Mouse (Mus musculus) lung, postnatal 4 days (tissue): ENCODE results near the gene Hrc.
"Not testable (repeated sequence)": the region's sequence is repeated elsewhere in the genome, so short reads cannot be mapped to it uniquely, and the experiment has no call there.

Experiments used
- DNase-seq, 2 experiments: peaks; one replicate each; pipeline ENCODE4 v3.0.0; 2021

Gene Hrc

DNA sequence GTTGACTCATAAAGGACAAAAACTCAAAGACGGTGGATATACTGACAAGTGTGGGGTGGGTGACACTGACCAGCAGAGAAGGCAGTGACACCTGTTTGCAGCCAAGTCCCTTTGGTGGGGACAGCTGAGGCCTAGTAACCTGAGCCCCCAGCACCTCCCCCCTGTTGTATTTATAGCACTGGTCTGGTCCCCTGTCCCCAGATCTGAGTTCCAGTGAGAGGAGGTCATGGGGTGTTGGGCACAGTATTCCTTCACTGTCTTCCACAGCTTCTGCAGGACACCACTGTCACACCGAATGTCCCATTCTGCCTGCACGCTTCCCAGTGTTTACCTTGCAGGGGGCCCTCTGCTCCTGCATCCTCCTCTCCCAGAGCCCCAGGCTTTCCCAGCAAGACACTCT is 485 bp upstream of the Hrc start:
- no peak for DNase-seq

DNA sequence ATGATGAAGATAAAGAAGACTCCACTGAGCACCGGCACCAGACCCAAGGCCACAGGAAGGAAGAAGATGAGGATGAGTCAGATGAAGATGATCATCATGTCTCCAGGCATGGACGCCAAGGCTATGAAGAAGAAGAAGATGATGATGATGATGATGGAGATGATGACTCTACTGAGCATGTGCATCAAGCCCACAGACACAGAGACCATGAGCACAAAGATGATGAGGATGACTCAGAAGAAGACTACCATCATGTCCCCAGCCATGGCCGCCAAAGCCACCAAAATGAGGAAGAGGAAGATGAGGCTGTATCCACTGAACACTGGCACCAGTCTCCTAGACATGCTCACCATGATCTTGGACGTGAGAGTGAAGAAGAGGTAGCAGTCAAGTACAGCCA is 1.2 kb downstream of the Hrc start:
- DNase-seq, result no peak

DNA sequence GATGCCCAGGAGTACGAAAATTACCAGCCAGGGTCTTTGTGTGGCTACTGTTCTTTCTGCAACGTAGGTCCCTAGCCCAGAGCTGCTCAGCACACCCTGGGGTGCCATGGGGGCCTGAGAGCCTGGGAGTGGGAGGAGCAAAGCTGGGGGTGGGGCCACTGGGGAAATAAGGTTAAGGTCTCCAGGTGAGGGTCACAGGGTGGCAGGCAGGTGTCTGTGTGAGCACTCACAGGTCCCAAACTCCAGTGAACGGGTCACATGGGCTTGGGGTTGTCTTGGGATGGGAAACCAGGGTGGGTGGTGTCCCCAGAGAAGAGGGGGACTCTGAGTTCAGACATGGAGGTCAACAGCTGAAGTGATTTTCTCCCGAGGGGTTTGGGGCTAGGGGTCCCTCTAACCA is 2.4 kb downstream of the Hrc start:
- no peak for DNase-seq

DNA sequence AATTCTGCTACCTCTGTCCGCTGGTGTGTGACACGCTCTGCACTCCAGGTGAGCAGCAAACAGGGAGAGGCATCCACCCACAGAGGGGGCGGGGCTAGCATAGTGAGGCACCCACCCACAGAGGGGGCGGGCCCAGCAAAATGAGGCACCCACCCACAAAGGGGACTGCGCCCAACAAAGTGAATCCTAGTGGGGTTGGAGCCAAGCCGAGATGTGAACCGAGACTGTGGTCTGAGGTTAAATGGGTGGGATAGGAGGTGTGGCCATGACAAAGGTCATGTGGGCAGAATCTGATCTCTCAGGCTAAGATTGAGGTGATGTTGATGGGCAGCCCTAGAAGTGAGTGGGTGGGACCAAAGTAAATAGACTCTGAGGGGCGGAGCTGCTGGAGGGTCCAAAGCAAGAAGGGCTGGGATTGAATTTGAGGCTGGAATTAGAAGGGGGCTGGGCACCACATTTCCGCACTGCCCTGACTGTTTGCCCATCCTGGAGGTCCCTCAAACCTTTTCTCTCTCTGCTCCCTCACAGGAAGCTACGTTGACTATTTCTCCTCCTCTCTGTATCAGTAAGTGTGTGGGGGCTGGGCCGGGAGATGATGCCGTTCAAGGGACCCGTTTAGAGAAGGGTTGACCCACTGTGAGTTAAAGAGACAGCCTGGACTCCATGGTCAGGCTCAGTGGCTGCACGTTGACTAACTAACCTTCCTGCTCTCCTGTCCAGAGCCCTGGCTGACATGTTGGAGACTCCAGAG is 3.2 kb downstream of the Hrc start:
- peak; percentile 64 to 75 for DNase-seq

DNA sequence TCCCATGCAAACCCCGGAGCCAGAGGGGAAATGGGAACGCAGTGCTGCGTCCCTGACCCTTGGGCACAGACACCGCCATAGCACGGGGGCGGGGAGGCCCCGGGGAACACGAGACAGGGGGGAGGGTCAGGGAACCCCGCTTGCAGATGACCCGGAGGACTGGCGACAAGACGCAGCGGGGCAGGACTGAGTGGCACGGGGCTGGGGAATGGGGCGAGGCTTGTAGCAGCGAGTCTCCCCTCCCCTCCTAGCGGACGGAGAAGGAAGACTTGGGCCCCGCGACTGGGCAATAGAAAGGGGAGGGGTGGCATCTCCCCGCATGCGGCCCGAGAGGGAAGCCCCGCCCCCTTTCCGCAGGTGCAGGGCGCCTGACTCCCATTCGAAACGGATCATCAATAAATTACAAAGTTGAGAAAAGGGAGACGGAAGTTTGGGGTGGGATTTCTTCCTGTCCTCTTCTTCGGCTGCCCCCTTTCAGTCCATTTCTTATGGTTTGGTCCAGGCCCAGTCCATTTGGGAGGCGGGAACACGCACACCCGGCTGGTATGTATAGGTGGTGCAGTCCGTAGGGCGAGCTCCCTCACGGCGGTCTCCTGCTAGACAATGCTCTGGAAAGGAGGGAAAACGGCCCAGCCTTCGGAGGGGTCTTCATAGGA is 4.4 kb downstream of the Hrc start:
- peak; percentile 85 to 86 for DNase-seq

DNA sequence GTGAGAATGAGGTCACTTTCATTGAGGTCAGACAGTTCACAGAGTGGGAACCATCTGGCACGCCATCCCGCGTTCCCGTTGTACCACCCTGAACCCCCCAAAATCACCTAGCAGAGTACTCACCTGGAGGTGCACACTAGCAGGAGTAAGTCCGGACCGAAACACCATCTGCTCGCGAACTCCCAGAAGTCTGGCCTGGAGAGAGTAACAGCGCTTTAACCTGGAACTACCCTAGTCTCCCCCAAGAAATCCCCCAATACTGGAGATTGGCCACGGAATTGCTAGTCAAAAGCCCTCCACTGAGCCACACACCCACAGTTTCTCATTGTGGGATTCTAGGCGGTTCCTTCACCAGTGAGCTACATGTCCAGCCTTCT is 5.0 kb downstream of the Hrc start:
- DNase-seq, result no peak

DNA sequence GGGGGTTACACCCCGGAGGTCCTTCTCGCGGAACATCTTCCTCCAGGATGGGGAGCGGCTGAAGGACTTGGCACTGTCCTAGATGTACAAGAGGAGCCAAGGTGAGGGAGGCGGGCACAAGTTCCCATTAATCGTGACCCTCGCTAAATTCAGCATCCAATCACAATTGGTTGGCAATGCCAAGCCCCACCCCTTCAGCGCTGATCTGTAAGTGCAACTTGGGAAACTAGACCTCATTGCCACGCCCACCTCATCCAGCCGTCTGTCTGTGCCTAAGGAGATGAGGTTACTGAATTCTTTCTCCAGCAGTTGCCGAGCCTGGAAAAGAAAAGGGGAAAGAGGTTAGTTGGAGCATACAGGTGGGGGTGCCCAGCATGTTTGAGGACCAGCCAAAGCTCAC is 5.6 kb downstream of the Hrc start:
- DNase-seq, result peak; percentile 71 to 77

DNA sequence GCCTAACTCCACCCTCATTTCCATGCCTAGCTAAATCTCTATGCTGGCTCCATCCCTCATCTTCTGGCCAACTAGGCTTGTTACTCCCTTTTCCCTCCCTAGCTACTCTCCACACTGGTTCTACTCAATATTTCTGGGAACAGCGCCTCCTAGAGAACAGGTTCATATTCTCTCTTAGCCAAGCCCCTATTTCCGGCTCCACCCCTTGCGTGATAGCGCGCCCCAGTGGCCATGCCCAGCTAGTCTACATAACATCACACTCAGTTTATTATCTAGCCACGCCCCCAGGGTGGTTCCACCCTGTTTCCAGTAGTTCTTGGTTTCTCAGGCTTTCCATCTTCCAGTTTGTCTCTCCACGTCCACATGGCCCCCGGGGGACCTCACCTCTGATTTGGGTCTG is 6.2 kb downstream of the Hrc start:
- peak; percentile 85 to 92 for DNase-seq

DNA sequence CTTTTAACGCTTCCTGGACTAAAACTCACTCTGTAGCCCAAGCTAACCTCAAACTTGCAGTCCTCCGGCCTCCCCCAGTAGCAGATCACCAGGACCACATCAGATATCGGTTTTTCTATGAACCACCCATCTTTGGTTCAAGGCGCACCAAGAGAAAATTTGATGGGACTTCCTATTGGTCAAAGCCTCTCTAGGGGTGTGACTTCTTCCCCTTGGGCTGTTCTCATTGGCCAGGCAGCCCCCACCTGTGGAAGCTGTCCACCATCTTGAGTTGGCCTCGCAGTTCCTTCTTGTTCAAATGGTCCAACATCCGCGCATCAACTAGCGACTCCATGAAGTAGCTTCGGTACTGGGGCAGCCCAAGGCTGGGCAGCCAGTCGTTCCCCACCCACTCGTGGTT is 7.0 kb downstream of the Hrc start:
- DNase-seq, result no peak

DNA sequence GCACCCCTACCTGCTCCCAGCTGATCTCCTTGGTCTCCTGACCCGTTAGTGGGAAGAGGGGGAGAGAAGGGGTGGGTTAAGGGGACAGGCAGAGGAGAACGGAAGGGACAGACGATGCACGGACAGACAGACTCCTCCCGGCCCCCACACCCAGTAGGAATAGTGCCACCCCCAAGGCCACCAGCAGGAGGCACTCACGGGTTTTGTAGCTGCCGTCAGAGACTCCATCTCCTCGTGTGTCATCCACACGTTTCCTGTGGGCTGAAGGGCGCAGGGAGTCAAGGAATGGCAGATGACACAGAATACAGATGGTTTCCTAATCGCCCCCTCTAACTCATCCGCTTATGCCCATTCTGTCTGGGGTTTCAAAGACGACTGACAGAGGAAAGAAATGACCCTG is 8.5 kb downstream of the Hrc start:
- DNase-seq, result no peak

DNA sequence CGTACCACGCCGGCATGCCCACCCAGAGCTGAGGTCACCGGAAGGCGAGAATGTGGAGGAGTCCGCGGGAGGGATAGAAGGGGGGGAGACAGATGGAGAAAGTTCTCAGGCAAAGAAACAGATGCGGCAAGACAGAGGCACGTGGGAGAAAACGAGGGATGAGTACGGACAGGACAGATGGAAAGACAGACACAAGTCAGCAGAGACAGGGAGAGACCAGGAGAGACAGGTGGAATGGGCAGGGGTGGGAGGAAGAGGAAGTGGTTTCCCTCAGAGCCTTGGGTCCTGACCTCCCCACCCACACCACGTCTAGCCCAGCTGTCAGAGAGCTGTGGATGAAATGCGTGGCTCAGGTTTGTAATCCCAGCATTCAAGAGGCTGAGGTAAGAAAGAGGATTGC is 11.8 kb downstream of the Hrc start:
- no peak for DNase-seq

DNA sequence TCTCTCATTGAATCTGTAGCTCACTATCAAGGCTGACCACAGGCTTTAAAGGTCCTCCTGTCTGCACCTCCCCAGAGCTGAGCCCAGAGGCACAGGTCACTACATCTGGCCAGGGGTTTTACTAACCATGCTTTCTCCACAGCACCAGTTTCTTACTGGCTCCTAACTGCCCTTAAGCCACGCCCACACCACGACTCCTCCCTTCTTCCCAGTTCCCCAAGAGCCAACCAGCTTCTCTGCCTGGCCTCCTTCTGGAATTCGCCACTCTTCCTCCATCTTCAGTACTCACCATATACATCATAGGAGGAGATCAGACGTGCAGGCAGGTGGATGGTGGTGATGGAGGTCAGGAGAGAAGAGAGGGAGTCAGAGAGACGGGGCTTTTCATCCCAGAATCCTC is 18.0 kb downstream of the Hrc start:
- no peak for DNase-seq

DNA sequence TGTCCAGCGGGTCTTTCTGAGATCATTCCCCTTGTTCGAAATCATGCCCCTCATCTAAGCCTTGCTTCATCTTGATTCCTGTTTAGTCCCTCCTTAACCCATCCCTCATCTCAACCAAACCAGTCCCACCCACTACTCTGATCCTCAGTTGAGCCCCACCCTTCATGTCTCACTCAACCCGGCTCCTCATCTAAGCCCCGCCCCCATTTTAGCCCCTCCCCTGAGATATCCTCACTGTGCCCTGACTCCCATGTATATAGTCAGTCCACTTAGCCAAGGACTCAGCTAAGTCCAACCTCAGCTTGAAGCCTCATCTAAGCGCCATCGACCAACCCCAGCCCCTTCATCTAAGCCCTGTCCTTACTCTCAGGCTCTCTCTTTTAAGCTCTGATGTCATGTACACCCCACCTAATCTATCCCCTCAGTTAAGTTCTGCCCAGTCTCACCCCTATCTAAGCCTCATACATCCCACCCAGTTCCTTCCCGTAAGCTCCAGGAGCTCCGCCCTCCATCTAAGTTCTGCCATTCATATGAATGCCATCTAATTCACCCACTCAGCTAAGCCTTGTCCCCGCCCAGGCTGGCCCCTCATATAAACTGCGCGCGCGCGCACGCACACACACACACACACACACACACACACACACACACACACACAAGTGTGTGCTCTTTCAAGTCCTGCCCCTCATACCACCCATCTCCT is 20.4 kb downstream of the Hrc start:
- no peak for DNase-seq

DNA sequence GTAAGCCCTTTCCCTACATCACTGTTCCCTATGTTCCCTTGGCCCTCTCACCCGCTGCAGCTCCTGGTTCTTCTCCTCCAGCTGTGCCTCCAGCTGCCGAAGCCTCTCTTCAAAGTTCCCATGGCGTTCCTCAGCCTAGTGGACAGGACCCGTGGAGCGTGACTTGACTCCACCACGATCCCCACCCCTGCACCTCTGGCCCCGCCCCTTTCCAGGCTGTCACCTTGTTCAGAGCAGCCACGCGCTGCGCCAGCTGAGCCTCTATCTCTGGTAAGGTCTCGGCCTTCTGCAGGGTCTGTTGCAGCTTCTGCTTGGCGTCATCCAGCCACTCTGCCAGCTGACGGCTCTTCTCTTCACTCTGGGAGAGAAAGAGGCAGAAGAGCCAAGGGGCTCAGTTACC is 21.0 kb downstream of the Hrc start:
- DNase-seq, result no peak

DNA sequence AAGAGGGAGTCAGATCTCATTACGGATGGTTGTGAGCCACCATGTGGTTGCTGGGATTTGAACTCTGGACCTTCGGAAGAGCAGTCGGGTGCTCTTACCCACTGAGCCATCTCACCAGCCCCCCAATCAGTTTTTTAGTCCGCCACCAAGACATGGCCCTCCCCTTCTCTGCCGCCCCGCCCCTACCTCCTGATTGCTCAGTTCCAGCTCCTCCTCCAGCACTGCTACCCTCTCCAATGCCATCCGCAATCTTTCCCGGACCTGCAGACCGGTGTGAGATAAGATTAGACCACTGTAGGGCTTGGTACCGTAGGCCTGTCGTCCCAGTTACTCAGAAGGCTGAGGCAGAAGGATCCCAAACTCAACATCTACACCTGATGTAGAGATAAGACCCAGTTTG is 24.0 kb downstream of the Hrc start:
- not testable (repeated sequence) for DNase-seq

DNA sequence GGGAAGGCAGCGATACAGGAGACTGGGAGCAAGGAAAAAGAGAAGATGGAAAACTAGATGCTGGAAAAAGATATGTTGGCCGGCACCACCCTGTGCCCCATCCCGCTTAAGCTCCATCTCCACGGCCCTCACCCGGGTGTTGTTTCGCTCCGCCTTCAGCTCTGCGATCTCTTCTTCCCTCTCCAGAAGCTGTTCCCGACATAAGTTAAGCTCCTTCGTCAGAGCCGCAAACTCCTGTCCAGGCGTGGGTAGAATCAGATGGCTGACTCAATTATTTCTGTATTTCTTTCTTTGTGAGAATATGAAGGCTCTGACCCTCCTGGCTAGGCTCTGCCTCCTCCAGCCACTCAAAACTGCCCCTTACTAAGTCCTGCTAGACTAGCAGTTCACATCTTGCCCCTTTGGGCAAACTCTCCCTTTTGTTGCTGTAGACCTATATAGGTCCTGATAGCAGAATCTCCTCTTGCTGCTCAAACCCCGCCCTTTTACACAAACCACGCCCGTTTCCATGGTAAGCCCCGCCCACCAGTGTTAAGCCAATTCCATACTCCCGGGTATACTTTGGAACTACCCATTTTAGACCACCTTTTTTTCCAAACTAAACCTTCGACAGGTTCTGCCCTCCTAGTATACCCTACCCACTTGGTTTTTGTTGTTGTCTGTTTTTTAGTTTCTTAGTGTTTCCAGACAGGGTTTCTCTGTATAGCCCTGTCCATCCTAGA is 25.5 kb downstream of the Hrc start:
- DNase-seq, result no peak

DNA sequence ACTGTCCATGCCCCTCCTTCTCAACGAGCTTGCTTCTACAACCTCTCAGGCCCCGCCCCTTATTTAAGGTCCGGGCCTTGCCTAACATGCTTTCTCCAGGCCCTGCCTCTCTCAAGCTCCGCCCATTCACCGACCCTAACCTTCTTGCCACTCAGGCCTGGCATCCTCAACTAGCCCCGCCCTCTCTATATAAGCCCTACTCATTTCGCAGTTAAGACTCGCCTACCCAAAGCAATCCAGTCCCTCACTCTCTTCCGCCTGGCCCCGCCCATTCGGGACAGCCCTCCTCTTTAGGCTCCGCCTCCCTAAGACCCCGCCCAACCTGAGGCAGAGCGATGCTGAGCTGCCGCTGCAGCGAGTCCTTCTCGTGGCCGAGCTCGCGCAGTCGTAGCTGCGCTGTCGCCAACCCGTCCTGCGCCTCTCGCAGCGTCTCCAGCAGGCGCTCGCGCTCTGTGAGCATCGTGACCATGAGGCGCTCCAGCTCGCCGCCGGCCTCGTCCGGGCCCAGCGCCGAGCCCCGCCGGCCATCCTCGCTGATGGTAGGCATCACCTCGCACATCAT is 26.2 kb downstream of the Hrc start:
- DNase-seq, result peak; percentile 86 to 87

DNA sequence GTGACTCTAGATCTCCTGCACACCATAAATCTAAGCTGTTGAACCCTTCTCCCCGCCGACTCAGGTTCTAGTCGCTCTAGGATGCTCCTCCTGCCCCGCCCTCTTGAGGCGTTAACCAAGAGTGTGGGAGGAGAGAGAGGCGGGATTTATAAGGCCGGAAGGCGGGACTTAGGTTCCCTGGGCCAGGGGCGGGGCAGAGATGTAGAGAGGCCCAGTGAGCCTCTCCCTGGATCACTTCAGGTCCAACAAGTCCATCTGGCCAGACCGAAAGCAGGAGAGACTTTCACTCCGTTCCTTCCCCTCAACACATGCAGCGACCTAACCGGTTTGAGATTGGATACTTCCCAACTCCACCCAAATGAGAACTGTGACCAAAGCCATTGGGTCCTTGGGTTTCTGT is 27.7 kb downstream of the Hrc start:
- DNase-seq, result peak; percentile 67 to 69

DNA sequence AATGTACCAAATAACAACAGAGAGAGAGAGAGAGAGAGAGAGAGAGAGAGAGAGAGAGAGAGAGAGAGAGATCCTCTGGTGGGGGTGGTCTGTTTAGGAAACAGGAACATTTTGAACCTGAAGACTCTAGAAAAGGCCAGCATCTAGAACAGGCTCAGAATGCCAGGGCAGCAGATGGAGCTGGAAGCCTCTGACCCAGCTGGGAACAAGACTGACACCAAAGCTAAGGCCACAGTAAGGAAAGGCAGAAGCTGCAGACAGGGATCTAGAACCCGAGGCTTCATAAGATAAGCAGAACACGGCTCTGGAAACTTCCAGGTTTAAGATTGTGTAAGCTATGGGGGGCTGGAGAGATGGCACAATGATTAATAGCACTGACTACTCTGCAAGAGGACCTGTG is 28.9 kb downstream of the Hrc start:
- DNase-seq, result no peak

DNA sequence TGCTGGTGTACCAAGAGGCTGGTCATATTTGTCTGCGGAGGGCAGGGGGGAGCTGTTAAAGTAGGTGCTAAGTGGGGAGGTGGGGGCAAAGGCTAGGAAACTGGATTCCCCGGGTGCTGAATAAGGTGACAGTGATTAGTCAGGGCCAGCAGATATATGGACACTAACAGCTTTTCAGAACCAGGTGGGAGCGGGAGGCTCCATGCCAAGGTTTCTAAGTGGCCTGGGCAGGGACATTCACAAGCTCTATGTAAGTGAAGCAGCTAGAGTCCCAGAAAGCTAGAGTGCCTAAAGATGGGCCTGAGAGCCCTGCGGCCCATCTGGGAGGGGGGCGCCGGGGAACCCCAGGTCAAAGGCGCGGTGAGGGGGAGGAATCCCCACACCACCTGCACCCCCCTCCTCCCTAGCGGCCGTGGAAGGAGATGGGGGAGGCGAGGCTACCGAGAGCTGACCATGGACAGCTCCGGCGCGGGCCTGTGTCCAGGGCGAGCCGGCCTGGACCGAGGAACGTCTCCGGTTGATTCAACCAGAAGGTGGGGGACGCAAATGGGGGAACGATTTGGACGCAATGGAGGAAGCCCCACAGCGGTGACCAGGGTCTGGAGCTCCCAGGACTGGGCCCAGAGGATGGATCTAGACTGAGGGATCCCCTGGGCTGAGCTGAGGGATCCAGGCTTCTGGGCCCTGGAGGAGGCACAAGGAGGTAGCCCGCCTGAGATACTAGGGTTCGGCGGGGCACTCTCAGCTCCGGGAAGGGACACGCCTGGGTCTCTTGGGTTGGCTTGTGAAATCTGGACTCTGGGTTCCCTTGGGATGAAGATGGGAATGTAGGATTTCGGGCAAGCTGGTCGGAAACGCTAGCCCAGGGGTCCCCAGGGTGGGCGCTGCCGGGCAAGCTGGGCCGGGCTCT is 30.9 kb downstream of the Hrc start:
- peak; percentile 56 to 64 for DNase-seq

DNA sequence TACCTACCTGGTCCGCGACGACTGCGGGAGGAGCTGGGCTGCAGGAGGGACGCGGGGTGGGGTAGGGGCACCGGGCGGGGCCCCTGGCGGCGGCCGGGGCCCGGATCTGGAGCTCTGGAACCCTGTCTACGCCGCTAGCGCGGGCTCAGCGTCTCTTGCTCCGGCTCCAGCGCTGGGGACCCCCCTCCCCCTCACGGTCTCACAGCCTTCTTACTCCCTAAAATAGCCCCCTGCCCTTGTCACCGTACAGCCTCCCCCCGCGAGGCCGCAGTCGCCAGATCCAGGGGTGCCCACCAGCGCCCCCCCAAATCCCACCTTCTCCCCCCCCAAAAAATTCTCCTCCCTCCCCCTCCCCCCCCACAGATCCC is 31.5 kb downstream of the Hrc start, which contains the start of gene Ppfia3:
TSS of gene Ppfia3 (minus strand) at position 368 of the 368 bp plus-strand sequence.
- no peak for DNase-seq
